Mouse (Mus musculus) kidney, adult 9 months (tissue): ENCODE measurements around the gene Rorb.

Experiments used
- DNase-seq: peaks from one replicate; pipeline ENCODE4 v3.0.0; 2022

Gene Rorb

DNA sequence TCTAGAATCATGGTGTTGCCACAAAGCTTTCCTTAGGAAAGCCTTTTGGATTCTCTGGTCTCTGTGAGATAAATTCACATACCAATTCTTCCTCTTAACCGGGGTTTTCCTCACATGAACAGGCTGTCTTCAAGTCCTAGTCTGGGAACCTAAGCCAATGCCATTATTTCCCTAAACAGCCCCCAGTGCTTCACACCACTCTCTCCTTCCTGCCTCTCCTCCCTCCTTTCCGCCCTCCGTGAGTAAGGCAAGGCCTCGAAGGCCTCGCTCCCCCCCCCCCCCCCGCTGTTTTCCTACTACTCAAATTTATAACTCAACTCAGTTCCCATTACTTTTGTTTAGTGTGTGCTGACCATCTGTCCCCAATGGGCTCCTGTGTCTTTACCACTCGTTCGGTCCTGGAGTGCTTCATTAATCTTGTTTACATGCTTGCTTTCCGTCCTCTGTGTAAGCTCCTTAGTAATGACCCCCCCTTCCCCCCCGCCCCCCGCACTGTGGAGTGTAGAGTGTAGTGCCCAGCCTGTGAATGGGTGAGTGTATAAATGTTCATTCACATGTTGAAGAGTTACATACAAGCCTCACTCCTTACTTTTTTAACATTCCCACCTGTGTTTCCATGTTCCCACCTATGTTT lies 106.9 kb downstream of the Rorb start:
- no peak for DNase-seq

DNA sequence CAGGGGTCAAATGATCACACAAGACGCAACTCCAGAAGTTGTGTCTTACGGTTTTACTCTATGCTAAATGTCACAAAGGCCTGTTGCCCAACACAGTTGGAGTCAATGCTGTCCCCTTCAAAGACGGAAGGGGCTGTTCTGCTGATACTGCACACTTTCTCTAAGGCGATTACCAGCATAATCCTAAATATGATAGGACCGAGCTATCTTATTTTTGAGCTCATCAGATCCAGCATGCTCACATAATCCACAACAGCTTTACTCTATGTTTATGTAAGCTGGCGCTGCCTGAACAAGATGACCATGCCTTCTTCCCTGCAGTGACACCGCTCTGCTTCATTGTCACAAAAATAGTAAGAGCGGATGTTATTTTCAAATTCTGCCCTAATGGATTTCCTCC lies 112.0 kb downstream of the Rorb start:
- no peak for DNase-seq

DNA sequence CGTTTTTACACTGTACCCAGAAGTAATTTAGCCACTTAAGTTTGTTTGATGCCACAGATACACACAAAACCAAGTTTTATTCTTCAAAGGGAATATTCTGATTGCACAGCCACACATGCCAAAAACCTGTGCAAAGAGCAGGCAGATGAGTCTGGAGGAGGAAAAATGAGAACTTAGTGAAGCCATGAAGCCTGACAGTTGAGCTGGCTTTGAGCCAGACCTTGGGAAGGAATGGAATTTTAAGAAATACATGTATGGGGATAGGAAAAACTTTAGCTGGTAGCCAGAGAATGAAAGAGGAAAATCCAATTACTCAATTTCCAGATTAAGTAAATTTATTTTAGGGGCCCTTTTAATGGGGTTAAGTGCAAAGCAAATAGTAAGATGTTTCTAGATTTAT lies 113.3 kb downstream of the Rorb start:
- DNase-seq: no peak

DNA sequence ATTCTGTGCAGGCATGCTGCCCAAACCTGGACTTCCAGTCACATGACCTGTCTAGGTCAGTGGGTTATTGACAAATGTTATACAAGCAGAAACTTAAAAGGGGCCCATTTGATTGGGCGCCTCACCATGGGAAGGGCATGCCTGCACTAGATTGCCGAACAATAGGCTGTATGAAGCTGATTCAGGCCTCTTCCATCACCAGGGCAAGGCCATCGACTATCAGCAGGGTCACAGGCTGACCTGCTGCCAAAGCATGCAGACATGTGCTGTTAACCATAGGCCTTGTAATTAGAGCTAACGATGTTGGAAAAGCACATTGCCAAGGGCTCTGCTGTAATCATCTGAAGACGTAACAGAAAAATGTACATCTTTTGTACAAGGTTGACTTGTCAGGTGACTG lies 131.0 kb downstream of the Rorb start:
- no peak for DNase-seq

DNA sequence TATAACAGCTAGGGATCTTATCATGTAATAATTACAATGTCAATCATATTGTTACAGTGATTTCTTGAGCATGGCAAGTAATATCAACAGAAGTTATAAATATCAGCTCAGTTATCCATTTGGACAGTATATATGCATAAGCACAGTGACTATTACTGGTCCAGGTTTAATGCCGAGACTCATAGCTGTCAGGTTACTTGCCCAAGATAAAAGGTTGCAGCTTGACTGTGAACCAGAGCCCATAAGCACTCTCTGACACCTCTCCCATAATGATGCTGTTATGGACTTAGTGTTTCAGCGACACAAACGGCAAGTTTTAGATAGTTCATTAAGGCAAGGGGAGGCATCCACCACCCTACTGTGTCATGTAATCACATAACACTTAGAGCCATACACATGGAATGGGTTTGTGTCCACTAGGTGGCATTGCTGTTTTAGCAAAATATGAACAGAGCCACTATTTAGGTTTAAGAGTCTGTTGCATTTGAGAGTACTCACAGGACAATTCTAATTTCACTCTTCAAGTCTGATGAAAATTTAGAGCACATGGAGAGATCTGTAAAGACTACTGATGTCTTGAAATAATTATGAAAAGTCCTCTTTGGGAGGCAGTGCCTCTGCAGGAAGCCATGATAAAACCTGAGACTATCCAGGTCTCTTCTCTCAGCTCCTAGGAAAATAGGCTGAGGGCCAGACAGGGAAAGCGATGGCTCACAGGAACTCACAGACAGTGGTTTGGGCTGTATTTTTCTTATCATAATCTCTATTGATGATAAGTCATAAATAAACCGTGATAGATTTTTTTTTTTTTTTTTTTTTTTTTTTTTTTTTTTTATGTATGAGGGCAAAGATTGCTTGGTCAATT lies 136.0 kb downstream of the Rorb start:
- DNase-seq: peak; percentile 36

DNA sequence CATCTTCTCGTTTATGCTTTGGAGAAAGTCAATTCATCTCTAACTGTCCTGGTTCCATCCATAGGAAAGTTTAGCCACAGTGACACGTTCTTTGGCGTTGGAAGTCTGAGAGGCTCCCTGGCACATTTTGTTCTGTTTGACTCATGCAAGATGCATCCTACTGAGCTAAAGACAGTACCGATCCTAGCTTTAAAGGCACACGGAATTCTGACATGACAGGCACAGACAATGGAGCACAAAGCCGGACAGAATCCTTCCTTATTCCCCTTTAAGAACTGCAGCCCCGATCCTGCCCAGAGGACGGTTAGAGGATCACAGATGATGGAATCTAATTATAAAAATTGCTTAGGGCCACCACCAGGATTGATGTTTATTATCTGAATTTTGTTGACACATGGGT lies 141.6 kb downstream of the Rorb start:
- no peak for DNase-seq

DNA sequence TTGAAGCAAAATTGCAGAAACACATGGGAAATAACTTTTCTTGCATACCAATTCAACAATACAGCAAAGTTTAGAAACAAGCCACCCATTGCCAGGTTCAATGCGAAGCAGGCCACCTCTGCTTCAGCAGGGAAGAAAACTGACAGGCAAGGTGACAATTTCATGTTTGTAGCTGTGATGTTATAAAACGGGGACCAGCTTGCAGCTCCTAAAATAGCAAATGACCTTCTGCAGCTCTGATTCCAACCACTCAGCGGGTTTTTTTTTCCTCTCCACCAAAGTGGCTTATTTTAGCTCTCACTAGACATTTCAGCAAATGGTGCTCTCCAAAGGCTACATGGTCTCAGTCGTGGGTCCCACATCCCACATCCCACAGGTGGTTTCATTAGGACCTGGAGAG lies 143.7 kb downstream of the Rorb start:
- no peak for DNase-seq

DNA sequence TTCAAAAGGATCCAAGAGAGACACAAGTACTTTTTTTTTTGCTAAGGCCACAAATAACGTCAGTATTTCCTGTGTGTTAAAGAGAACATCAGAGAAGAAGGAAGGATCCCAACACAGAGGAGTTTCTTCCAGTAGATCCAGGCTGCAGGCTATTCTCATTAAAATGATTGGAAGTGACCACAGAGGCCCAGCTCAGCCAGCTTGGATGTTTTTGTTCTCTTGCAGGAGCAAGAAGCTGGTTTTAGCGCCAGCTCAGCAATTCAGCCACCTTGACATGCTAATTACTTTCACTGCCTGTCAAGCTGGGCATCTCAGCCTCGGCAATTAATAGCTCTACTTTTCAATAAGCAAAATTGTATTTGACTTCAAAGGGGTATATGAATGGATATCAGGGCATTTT lies 151.1 kb downstream of the Rorb start:
- DNase-seq: no peak

DNA sequence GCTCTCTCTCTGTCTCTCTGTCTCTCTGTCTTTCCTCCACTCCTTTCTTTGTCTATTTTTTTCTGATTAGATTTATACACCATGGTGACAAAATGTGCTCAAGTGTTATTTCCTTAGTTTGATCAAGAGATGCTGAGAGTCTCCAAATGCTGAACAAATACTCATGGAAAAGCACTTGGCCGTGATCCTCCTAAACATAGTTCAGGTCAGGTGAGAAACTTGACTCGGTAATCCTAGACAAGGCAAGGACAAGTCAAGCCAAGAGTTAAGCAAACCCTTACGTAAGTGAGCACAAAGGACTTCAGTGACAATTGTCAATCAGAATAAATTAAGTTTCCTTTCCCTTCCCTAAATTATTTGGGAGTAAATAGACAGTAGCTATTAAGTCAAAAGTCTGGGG lies 158.2 kb downstream of the Rorb start:
- no peak for DNase-seq

DNA sequence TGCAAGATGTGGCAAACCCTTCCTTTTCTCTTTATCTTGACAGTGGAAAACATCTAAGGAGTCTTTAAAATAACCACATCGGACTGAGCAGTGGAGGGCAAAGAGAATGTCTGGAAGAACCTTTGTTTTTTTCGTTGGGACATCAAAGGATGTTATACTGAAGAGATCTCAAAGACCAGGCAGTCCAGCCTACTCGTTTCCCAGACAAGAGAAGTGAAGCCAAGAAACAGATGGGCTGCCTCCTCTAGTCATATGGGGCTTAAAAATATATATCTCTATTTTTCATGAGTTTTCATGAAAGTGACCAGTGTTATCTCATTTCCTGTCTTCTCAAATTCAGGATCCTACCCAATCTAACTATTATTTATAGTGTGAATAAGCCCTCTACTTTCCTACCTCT lies 163.8 kb downstream of the Rorb start:
- DNase-seq: no peak

DNA sequence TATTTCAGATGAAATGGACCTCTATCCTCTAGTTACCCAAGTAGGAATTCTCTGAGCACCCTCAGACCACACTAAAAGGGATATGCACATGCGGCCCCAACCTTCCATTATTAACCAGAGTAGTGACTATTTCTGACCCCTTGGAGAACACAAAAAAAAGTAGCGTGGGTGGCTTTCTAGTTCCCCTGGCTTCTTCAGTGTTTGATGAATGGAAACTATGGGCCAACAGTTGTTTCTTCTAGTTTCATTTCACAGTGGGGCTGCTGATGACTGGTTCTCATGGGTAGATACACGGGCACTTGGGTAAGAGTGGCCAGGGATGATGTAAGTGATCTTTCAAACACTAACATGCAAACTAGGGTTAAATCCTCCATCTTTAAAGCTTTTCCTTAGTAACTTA lies 165.7 kb downstream of the Rorb start:
- no peak for DNase-seq

DNA sequence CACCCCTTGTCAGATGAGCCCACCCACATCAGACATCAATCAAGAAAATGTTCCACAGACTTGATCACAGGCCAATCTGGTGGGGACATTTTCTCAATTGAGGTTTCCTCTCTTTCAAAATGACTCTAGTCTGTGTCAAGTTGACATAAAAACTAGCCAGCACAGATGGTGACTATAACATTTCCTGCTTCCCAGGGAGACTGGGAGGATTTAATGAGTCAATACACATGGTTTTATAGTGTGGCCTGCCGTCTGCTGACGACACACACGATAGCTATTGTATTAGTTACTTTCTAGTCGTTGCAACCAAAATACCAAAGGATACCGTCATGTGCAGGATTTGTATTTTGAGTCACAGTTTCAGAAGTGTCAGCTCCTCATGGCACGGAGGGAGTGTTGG lies 169.6 kb downstream of the Rorb start:
- no peak for DNase-seq

DNA sequence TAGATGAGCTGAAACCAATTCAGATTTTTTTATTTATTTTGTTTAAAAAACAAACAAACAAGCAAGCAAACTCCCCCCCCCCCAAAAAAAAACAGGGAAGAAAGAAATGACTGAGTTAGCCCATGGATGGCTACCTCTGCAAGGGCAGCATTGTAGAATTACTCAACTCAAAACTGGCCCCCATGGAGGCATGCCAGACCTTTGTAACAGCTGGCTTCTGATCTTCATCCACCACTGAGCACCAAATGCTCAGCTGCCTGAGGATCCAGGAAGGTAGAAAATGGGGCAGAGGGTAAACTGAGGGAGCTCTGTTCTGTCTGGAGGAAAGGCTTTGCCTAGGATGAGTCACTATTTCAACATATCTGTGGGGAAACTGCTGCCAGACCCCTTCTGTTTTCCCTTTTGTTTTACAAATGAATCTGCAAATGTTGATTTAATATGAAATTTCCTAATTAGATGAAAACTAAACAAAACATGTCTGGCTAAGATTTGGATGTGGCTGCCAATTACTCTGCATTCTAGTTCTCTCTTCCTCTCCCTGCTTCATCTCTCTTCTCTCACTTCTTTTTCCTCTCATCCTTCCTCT lies 199.1 kb downstream of the Rorb start:
- no peak for DNase-seq

DNA sequence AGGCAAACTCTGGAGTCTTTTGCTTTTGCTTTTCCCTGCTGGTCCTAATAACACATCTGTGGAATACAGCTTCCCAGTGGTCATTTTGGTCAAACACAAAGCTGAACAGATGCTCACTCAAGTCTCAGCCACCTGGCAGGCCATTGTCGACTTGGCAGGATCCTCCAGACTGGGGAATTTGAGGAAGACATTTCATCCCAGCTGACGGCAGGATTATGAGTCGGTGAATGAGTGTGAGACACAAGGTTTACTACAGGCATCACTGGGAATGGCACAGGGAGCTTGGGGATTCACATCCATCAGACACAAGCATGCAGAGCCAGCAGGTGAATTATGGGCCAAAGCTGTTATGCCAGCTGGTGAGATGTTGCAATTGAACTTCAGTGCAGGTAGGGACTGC lies 201.4 kb downstream of the Rorb start:
- DNase-seq: no peak

DNA sequence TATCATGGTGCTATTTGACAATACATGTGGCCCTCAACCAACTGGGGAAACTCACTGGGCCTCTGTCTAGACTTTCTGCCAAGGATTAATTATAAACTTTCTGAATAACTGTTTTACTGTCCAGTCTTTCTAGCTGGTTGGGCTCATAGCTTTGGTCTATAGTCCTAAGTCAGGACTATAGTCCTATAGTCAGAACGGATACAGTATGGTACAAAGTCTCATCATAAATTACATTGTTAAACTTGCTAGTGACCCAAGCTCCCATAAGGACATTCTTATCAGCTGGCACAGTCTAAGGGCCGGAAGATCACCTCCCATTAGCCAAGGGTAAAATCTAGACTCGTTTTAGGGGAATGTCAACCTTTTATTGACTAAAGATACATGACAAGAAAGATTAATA lies 205.5 kb downstream of the Rorb start:
- DNase-seq: no peak

DNA sequence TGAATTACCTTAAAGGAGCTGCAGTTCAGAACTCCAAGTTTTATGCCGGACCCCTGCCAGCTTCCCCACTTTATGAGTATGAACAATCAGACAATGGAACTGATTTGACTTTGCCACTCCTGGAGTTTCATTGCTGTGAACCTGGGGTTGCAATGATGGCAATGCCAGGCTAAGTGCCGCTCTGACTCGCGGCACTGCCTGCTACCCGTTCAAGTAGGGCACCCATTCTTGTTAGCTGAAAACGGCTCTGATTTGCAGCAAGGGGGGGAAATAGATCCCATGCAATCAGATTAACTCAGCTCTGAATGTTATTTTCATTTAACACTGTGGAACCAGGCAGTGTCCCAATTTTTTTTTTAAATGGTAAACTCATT lies 208.3 kb downstream of the Rorb start:
- DNase-seq: no peak

DNA sequence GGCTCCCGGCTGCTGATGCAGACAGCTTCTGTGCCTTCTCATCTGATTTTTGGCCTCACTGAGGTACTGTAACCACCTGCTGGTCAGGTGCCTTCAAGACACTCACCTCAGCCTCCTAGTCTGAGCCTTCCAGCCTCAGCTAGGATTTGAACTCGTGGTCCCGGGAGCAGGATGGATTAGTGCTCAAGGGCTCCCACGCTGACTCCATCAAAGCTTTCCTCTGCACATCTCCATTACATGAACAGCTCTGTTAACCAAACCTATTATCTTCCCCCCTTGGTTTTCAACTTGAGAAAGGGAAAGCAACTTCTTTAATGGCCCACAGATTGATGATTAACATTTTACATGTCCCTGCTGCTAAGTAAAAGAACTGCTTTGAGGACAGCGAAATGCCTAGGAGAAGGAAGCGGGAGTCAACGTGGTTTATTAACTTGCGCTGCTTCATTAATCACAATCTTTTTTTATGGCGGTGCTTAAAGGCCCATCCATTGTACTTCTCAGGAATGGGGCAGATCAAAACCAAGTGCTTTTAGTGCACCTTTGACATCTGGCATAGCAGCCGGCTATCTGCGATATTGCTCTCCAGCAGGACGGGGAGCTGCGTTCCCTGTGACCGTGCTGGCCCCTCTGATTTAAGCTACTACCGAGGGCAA lies 208.8 kb downstream of the Rorb start:
- DNase-seq: peak; percentile 9

DNA sequence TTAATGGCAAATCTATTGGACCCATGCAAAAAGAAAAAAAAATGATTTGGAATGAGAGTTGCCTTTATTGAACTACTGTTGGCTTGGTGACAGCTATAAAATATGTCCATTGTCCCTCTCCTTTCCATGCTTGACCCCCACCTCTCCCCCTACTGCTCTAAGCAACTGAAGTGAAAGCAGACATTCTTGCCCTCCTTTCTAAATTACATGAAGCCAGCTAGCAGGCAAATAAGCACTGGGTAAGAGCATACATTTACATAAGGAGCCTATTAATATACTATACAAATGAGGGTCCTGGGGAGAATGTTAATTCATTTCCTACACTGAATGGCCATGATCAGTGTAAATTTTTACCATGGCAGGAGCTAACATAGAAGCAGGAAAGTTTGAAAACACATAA lies 212.8 kb downstream of the Rorb start:
- DNase-seq: no peak

DNA sequence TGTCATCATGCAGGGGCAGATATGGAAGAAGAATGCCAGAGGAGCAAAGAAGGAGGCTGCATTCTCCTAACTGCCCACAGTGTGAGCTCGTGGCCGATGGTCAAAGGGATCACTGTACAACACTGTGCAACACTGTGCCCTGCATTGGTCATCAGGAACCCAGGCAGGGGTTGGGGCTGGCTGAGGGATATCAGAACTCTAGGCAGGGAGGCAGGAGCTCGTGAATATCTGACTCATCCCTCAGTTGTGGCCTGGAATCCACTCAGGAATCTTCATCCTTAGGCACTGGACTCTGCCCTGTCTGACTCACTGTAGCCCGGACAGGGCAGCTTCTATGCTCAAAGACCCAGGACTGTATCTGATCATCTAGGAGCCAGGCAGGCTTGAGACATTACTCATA lies 220.8 kb downstream of the Rorb start:
- DNase-seq: no peak

DNA sequence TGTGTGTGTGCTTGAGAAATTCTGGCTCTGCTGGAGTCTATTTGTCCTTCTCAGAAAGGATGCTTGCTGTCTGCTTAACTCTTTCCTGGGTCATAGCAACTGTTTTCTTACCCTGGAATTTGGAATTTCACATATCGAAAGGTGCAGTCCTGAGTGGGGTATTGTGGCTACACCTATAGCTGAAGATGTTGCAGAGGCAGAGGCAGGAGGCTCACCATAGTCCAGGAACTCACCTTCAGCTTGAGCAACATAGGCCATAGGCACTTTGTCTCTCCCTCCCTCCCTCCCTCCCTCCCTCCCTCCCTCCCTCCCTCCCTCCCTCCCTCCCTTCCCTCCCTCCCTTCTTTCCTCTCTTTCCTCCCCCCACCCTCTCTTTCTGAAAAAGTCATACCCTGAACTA lies 221.4 kb downstream of the Rorb start:
- DNase-seq: no peak

DNA sequence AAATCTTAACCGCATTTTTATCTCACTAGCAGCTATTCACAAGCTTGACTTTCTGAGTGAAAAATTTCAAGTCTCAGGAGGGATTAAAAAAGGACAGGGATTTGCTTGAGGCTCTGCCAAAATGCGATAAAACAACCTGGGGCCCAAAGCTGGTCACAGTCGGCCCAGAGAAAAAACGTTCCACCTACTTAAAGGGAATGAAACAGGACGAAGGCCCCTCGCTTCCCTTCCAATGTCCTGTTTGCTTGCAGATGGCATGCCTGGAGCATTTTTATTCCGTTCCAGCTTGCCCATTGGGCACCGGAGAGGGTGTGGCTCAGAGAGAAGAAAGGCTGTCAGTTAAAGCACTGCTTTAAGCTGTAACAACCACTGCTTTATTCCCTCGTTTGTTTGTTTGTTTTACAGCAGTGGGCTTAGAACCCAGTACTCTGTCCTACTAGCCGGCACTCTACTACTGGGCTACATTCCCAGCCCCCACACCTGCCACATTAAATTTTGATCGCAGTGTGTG lies 221.8 kb downstream of the Rorb start:
- DNase-seq: no peak

DNA sequence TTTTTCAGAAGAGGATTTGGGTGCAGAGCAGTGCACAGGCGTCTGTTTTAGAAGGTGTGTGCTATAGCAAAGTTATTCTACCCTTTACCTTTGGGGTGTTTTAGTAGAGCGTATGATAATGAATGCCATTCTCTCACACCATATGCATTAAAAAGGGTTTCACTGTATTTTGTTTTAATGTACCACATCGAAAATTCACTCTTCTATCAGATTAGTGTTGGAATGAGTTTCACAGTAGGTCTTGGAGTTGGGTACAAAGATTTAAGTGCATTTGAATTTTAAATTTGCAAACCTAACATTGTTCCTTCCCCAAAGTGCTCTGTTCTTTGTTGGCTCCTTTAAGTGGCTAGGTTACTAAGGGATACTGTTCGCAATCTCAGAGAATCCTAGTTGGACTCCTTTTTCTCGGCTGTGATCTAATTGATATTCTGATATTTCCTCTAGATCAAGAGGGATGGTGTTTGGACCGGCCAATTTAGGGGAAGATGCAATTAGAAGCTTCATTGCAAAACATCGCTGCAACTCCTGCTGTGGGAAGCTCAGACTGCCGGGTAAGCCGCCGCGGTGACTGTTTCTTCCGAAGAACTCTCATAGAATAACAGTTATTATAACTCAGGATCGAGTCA lies 222.4 kb downstream of the Rorb start:
- DNase-seq: no peak
